Mouse (Mus musculus) kidney, postnatal 14 days (tissue): ENCODE data around the gene Vps26c.
A peak's percentile ranks its signal among the peaks of the same experiment; 100 is the strongest.

ENCODE experiments used
- DNase-seq: peaks from one replicate; pipeline ENCODE4 v3.0.0; 2022; ENCODE audit warnings: mixed read lengths

Vps26c gene

DNA sequence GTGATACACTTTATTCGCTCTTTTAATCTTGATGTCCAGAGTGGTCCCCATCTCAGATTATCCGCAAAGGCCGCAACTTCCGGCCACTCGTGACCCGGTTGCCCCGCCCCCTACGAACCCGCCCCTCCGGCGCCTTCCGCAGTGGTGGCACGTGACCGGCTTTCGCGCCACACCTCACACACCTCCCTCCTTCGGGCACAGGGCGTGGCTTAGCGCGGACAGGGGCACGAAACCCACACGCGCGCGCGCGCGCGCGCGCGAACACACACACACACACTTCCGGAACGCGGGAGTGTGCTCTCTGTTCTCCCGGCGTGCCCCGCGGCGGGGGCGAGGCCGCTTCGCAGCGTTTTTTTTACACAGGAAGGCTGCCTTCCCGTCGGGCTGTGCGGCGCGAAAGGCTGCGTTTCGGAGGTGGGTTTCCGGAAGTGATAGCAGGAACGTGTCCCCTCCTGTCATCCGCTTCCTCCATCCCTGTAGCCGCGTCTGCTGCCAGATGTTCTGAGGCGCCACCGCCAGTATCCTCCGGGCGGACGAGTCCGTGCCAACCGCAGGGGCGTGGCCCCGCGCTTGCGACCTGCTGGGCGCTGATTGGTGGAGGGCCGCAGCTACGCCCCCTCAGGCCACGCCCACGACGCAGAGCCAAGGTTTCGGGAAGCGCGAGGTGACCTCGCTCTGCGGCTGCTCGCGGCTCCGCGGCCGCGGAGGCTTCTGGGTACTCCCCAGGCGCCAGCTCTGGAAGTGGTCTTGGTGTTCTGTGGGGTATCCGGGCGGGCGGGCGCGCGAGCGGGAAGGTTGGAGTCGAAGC lies at the start of gene Vps26c:
Gene Vps26c (minus strand): TSS at position 487 of the 808 bp plus-strand sequence.
- DNase-seq = peak; percentile 98

DNA sequence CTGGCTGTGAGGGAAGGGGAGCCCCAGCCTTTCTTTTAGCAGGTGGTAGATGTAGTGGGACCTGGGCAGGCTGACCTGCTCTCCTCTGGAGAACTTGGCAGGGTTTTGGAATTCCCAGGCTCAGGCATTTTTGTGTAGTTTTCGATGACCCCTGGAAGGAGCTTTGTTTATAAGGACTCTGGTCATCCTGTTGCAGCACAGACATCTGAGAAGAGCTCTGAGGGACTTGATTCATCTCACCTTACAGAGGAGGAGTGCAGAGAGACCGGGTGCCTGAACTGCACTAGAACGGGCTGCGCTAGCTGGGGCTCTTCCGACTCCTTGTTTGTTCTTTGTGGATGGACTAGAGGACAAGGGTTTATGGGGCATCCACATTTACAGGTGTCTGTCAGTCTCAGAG lies 49.1 kb upstream of the Vps26c start:
- peak; percentile 21 for DNase-seq

DNA sequence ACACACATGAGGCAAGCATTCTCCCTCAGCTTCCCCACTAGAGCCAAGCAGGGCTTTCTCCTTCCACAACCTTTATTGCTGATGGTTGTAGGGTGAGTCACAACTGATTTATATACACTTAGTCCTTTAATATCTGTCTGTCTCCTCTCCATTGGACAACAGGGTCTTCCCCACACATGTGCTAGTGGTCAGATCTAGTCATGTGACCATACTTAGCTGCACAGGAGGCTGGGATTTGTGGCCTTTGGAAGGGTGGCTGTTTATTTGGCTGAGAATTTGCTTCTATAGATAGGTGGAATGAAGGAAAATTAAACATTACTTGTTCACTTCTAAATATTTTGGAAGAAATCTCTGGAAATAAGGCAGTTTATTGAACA lies 48.1 kb upstream of the Vps26c start:
- no peak for DNase-seq

DNA sequence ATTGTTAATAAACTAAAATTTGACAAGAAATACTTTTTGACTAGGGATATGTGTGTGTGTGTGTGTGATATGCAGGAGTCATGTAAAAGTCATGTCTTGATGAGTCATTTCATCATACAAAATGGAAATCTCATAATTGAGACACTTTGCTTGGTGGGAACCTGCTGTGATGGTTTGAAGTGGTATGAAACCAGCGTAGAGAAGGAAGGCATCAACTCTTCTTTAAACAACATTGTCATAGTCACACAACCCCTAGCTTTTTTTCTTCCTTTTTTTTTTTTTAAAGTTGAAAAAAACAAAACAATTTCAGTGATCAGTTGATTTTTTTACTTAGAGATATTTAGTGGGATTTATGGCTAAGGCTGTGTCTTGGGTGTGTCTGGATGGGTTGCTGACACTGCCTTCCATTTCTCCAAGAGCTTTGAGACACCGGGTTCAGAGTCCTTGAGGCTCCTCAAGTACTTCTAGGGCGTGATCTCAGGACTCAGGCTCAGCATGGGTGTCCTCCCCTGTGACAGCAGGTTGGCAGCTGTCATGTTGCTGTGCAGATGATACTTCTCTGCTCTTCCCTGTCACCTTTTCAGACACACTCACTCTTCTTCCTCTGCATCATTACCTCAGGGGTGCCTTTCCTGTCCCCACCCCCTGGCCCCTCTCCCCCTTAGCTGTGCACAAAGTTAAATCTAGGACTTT lies 47.5 kb upstream of the Vps26c start:
- no peak for DNase-seq

DNA sequence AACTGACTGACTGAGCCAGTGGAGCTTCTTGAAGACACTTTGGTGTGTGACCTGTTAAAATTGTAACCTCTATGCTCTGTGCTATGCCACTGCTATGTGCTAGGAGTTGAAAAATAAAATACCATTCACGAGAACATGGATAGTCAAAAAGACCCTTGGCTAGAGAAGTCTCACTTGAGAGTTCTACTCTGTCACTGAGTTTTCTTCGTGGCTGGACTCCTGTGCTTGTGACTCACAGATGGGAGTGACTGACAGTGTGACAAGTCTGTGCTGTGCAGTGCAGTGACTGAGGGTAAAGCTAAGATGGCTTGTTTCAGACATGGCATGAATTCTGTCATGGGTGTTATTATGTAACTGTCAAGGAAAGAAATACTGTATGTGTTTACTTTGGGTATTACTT lies 45.8 kb upstream of the Vps26c start:
- DNase-seq = no peak

DNA sequence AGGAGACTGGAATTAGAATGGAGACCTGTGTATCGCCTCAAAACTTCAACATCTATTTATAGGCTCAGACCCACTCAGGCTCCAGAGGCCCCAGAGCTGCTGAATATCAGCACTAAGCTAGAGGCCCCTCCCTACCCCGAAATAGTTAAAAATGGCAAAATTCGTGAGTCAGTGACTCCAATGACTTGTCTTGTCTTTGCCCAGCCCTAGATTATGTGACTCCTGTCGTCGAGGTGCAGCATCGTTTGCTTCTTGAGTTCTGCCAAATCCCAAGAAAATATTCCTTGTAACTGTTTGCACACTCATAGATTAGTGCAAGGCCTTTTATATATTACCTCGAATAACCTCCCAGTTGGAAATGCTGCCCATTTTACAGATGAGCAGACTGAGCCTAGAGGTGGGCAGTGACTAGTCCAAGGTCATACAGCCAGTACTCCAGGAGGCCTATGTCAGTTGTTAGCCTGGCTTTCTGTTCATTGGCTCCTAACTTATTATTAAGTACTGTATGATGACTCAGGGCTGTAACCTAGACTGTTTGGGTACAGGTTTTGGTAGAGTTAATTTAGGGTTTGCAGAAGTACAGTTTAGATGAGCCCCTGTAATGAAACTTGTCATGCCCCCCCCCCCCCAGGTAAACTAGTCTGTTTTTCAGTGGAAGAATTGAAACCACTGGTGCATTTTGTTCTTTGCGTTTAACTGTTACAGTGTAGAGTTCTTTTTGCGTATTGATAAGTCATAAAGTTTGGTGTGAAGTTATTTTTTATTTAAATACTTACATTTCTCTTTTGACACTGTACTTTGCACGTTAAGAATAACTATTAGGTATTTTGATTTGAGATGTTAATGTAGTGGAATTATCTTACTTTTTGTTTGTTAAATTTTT lies 44.7 kb upstream of the Vps26c start:
- DNase-seq = no peak

DNA sequence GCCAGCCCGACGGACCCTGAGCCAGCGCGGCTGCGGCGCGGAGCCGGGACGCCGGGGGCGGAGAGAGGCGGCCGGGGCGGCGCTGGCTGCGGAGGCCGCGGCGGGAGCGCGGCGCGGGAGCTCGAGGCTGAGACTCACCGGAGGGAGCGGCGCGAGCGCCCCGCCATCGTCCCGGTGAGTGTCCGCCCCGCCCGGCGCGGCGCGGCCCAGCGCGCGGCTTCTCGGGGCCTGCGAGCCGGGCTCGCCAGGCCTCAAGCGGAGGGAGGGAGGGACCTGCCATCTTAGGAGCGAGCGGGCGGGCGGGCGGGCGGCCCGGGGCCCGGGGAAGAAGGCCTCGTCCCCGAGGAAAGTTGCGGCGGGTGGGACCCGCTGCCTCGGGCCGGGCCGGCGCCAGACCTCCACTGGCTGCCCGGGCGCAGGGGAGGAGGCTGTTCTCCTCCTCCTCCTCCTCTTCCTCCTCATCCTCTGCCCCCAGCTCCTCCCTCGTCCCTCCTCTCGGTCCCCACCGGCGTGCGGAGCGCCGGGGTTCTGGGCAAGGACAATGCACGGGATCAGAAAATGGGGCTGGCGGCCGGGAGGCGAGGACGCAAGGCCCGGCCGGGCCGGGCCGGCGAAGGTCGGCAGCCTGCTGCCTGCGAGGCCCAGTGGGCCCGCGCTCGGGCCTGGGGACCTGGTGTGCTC lies 43.9 kb upstream of the Vps26c start:
- peak; percentile 83 for DNase-seq

DNA sequence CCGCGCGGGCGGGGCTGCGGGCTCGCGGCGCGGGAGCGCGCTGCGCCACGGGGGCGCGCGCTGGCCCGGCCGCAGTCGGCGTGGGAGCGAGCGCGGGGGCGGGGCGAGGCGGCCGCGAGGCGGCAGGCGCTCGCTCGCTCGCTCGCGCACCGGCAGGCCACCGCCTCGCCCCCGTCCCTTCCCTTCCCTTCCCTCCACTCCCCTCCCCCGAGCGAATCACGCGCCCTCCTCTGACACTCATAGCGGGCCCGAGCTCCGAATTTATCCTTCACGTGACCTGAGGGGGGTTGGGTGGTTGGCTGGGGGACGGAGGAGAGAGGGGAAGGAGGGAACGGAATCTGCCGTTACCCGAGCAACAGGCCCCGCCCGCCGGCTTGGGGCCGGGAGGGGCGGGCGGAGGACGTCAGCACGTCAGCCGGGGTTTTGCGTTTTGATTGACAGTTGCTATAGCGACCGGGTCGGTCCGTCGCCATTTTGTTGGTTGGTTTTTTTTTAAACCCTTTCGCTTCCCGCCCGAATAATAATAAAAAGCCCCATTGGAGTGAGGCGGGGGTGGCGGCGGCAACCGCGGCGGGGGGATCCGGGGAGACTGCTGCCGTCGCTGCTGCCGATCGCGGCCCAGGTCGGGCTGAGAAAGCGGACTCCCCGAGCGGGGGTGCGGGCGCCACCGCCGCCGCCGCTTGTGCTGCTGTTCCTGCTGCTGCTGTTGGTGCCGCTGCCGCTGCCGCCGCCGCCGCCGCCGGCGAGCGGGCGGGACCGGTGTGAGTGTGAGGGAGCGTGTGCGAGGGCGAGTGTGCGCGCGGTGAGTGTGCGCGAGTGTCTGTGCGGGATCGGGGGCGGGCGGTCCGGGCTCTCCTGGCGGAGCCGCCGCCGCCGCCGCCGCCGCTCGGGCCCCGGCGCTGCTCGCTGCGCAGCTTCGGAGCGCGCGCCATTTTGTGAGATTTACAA lies 42.9 kb upstream of the Vps26c start, which contains the start of gene Dyrk1a:
Gene Dyrk1a (plus strand): TSS at position 782 of the 948 bp plus-strand sequence.
- peak; percentile 99 for DNase-seq

DNA sequence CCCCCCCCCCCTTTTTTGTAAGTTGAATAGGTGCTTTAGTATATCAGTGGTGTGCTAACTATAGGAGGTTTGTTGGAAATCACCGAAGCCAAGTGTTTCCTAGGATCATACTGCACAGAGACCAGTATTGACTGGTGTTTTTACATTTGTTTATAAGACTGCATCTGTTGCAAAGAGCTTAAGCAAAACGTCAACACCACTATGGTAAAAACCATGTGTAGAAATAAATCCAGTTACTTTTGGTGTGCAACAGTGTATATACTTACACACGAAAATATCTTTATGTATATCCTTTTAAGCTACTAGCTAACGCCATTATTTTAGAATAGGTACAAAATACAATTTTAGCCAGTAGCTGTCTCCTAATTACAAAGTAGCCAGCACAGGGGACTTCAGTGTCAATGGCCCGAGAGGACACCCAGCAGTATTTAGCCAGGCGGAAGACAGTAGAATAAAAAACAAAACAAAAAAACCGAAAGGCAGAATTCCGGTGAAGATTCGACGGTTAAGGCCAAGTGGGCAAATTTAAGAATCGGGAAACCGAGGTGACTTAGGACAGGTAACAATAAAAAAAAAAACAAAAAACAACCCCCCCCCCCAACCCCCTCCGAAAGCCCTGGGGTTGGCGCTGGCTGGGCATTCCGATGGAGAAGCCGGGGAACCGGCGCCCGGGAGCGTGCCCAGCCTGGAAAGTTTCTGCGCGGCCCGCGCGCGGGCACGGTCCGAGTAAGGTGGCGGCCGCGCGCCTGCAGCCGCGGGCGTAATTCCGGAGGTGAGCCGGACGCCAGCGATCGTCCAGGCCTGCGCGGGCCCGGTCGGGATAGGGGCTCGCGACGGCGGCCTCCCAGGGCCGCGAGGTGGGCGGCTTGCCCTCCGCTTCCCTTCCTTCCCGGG lies 42.0 kb upstream of the Vps26c start:
- peak; percentile 92 for DNase-seq

DNA sequence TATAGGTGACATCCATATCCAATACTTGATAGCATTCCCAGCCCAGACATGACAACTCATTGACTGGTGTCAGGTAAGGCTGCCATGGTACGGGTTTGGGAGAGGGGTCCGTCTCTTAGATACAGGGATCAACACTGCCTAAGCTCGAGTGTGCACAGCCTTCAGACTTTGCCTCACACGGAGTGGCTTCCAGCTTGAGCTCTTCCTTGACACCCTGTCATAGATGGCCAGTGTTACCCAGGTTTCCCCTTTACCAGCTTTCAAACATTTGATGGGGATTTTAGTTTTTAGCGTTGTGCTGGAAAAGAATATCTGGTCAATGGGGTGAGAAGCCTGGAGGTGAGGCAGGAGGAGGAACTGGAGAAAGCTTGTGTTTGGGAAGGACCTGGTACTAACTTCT lies 41.1 kb upstream of the Vps26c start:
- no peak for DNase-seq

DNA sequence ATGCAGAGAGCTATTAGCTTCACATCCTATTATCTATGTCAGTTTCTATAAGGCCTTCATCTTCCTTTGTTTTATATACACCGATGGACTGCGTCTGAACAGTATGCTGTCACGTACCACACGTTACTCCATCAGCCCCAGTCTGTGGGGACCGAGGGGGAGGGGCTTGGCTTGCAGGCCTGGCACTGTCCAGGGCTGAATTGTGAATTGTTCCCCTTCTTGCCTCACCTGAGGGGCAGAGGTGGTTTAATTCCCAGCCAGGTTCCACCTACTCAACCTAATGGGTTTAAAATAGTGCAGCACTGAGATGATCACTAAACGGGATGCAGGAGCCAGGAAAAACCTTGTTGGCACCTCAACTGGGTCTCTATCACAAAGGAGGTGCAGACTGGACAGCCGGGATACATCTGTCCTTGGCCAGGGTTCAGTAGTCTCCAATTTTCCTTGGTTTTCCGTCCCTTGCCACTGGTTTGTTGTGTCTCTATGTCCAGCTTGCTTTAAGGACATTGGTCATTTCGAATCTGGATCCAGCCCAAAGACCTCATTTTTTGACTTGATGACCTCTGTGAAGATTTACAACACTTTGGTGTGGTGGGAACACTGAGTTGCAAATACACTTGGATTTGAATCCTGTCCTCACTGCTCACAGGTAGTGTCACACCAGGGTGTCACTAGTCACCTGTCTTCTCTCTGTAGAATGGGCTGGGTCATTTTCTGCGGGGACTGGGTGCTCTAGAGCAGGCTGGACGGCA lies 40.4 kb upstream of the Vps26c start:
- no peak for DNase-seq

DNA sequence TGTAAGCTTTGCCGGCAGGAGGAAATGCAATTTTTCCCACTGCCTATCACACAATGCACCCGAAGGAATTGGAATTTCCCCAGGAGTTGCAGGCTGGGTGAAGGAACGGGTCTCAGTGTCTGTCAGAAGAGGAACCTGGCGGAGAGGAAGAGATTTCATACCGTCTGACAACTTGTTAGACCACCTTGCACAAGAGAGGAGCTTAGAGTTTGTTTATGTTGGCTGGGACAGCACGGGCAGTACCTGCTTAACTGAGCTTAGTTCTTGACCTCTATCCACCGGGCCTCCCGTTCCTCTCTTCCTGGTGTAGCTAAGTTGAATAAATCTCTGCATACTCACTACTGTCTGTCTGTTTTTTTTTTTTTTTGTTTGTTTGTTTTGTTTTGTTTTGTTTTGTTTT lies 39.5 kb upstream of the Vps26c start:
- peak; percentile 22 for DNase-seq

DNA sequence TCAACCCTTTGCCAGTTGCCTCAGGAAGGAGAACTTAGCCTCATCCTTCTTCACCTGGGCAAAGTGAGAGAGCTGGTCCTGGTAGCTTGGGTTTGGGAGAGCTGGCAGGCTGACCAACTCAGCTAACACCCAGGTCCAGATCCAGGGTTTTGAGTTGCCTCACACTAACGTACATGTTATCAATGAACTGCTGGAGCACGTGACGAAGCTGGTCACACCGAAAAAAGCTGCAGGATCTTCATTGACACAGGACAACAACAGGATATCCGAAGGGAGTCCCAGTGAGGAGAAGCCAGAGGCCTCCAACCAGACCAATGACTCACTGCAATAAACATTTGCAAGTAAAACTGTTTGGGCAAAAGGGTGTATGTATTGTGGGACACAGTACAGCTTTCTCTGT lies 34.0 kb upstream of the Vps26c start:
- no peak for DNase-seq

DNA sequence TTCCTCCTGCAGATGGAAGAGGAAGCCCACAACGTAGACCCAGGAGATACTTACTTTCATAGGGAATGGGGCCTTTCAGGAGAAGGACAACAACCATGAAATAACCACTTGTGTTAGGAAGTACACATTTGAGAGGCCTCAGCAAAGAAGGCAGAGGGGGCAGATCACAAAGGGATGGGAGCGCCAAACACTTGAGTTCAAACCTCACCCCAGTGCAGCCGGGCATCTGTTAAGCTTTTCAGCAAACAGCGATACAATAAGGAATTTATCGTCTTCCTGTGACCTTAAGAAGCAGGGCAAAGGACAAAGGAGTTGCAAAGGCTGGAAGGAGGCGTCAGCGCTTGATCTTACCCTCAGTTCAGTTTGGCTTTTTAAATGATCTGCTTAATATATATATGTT lies 33.2 kb upstream of the Vps26c start:
- DNase-seq = no peak

DNA sequence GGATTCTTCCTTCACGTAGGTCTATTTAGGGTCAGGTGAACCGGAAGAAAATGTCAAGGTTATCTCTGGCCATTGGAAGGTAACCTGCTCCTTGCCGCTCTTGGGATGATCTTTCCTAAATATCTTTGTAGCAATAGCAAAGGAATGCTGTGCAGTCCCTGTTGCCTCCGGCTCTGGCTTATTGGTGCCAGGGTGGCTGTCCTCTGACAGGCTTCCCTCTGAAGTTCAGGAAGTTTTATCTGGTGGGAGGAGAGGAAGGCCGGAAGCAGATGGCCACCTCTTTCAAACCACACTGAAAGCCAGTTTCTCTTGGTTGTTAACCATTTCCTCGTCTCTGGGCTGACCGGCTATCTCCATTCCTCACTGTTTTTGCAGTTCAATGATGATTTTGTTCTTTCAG lies 32.7 kb upstream of the Vps26c start:
- no peak for DNase-seq

DNA sequence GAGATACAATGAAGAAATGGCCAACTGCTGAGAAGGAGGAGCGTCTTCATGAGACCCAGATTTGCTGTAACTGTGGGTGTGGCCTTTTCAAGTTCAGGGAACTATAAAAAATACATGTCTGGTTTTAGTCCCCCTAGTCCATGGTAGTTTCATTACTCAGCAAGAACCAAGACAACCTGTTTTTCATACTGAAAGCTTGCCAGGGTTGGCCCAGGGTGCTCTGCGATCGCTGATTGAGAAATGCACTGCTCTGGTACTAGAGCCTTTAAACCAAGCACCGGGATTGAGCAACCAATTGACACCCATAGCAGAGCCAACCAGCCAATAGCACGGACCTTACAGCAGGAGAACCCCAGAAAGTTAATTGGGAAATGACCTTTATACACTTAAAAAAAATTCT lies 29.6 kb upstream of the Vps26c start:
- no peak for DNase-seq

DNA sequence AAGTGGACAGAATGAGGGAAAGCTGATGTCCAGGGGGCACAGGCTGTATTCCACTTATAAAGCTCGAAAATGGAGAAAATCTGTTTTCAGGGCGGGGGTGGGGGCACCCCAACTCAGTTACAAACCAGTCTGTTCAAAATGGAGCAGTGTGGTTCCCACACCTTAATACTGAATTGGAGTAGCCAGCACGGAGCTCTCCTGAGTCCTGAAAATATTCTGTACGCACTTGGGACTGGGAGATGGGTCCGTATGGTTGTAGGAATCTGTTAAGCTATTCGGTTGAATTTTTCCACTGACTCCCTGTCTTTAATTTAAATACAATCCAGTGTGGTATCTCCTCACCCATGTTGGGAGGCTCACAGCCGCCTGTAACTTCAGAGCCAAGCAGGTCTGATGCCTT lies 28.7 kb upstream of the Vps26c start:
- DNase-seq = no peak

DNA sequence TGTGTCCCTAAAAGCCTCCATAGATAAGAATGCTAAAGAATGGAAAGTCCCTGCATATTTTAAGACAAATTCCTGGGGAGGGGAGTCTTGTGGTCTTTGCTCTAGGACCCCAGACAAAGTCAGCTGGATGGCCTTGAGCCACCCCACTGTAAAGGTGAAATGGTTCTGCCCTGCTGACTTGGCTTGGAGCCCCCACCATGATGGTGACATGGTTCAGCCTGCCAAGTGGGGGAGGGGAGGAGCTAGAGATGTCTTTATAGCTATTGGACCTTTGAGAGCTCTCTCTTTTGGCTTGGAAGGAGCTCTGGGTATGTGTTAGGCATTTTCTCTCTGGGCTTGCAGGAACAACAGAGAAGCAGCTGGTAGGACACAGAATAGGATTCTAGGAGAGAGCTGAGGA lies 25.3 kb upstream of the Vps26c start:
- no peak for DNase-seq

DNA sequence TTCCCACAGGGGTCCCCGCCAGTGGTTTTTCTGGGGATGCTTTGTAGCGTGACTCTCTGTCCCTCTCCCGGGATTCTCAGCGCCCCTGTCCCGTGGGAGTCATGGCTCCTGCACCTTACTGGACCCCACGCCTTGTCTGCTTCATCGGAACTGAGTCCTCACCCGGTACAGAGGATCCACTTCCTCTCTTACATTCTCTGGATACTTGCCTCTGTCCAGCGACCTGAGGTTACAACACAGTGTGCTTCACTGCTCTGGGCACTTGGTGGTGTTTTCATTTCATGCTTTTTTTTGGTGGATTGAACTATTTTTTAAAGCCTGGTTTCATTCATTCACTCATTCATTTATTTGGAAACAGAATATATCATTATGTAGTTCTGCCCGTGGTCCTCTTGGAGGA lies 23.2 kb upstream of the Vps26c start:
- no peak for DNase-seq
